Mouse (Mus musculus) liver, embryonic 14.5 days (tissue): Measurements from ENCODE around the gene Gm38392. TPM values are rescaled to one million over a fixed set of nuclear protein-coding genes. Genes with fewer than 3 reads are reported as not detected.

Experiments used
- ATAC-seq: fragments of 200-750 bp; cut with Nextera tagmentation; 2 replicates; pipeline ENCODE4 v1.8.0; 2017; ENCODE audit warnings: moderate number of reproducible peaks, mild to moderate bottlenecking, moderate library complexity; ENCODE audit not compliant: insufficient read depth
- DNase-seq, 3 experiments: peaks; one replicate each; pipeline ENCODE4 v3.0.0-alpha.2; 2012 to 2013; ENCODE audit warnings: low read depth in 3 of 3, low spot score in 3 of 3
- H3K27ac ChIP-seq: fragments of 300-500 bp; sonication (generic); 2 replicates; pipeline ENCODE4 v1.5.1; 2014; ENCODE audit warnings: moderate library complexity, mild to moderate bottlenecking, control low read depth, inconsistent platforms
- H3K27me3 ChIP-seq: fragments of 300-500 bp; sonication (generic); 2 replicates; pipeline ENCODE4 v1.6.1; 2014; ENCODE audit warnings: mild to moderate bottlenecking, low read length, moderate library complexity; ENCODE audit not compliant: control insufficient read depth, insufficient read depth
- H3K36me3 ChIP-seq: fragments of 300-500 bp; sonication (generic); replicated peaks from 2 replicates; pipeline ENCODE4 v1.6.1; 2014; ENCODE audit warnings: low read depth; ENCODE audit not compliant: control insufficient read depth, insufficient read depth
- H3K4me1 ChIP-seq, 2 experiments: fragments of 200-500 bp in 1 of 2; fragments of 300-500 bp in 1 of 2; sonication (generic) in 1 of 2; replicated peaks; 2 replicates each; pipeline ENCODE4 v1.6.1; 2012 to 2014; ENCODE audit warnings: antibody characterized with exemption in 1 of 2, inconsistent platforms in 1 of 2, low read length in 1 of 2; ENCODE audit not compliant: control insufficient read depth in 2 of 2, insufficient read depth in 2 of 2
- H3K4me2 ChIP-seq: fragments of 300-500 bp; sonication (generic); 2 replicates; pipeline ENCODE4 v1.6.1; 2014; ENCODE audit warnings: low read depth, mild to moderate bottlenecking, control low read depth, moderate library complexity
- H3K4me3 ChIP-seq, 2 experiments: fragments of 200-500 bp in 1 of 2; fragments of 300-500 bp in 1 of 2; sonication (generic) in 1 of 2; 2 replicates each; pipeline ENCODE4 v1.5.1; 2012 to 2014; ENCODE audit warnings: low read depth in 2 of 2, low read length in 2 of 2, mild to moderate bottlenecking in 2 of 2, control low read depth in 1 of 2, inconsistent platforms in 1 of 2, moderate library complexity in 1 of 2; ENCODE audit not compliant: insufficient read depth in 1 of 2
- H3K9ac ChIP-seq: fragments of 300-500 bp; sonication (generic); replicated peaks from 2 replicates; pipeline ENCODE4 v1.6.1; 2014; ENCODE audit warnings: mild to moderate bottlenecking, control low read depth, moderate library complexity
- H3K9me3 ChIP-seq: fragments of 300-500 bp; sonication (generic); 2 replicates; pipeline ENCODE4 v1.6.1; 2016; ENCODE audit warnings: low read length, mixed read lengths; ENCODE audit not compliant: control insufficient read depth
- CTCF ChIP-seq: IDR thresholded peaks from 2 replicates; pipeline ENCODE4 v1.5.1; 2016; ENCODE audit warnings: antibody characterized with exemption, low read depth, control low read depth
- EP300 ChIP-seq: IDR thresholded peaks from 2 replicates; pipeline ENCODE4 v1.6.1; 2016; ENCODE audit warnings: antibody characterized with exemption, low read depth
- WGBS: fragments of 180-500 bp; shearing (Covaris S2); extraction: QIAGEN DNeasy Blood & Tissue Kit; methylation state at CpG from one replicate; pipeline ENCODE4 v1.1.7; 2014; ENCODE audit not compliant: insufficient replicate concordance; 5-methylcytosine and 5-hydroxymethylcytosine counted together
- polyA plus RNA-seq, 2 experiments: library from polyadenylated mRNA; depleted of rRNA in 1 of 2; stranded (reverse) in 1 of 2; unstranded in 1 of 2; fragments of >200 nt; fragmentation: Nextera tagmentation in 1 of 2; extraction: Ambion mirVana in 1 of 2; gene quantifications; 2 replicates each; pipeline versions ENCODE4 v1.2.1 to v1.2.3; 2012 to 2014

Gm38392 gene
- polyA plus RNA-seq, 2 experiments = not detected

- ATAC-seq = no peak
These were observed 39.3 kb downstream of the Gm38392 start for GRCm38 (mm10) chr3:88247666-88248065.

GRCm38 (mm10) chr3:88245811-88246210, 41.2 kb downstream of the Gm38392 start:
- Histone ChIP-seq H3K4me3 (no peak overlapping the region), H3K27ac (no peak overlapping the region), H3K4me1 (no peaks in the 10 kb centered on the region), H3K4me2 (no peak overlapping the region), H3K9me3 (no peaks in the 10 kb centered on the region), H3K9ac (no peak overlapping the region), H3K27me3 (peaks cover 17% of the 10 kb centered on the region), H3K36me3 (no peaks in the 10 kb centered on the region)
- WGBS = 9% methylated on average over 13 of the region's 13 CpGs
- DNase-seq (peak; percentile 35 to 39 (median 35)), ATAC-seq (no peak)
- TF ChIP-seq EP300 (no peak), CTCF (peak; percentile 97)

More at GRCm38 (mm10) chr3:88247666-88248065, 39.3 kb downstream of the Gm38392 start:
- no peak overlapping the region for H3K4me3 ChIP-seq
- no peaks in the 10 kb centered on the region; the same call in 1 of the 2 replicates for H3K27me3 ChIP-seq
- no peaks in the 10 kb centered on the region for H3K4me1 ChIP-seq
- no peak overlapping the region for H3K9ac ChIP-seq
- no peaks in the 10 kb centered on the region for H3K36me3 ChIP-seq
- 60% methylated on average over 9 of the region's 9 CpGs for WGBS
- no peak for DNase-seq
- H3K27ac ChIP-seq = no peak overlapping the region
- H3K9me3 ChIP-seq = no peaks in the 10 kb centered on the region
- TF ChIP-seq CTCF (no peak), EP300 (no peak)
- H3K4me2 ChIP-seq = no peak overlapping the region

- DNase-seq = peak in 1 of 3 experiments; percentile 28
- H3K4me3 ChIP-seq = no peak overlapping the region
- peak; percentile 91 for TF ChIP-seq CTCF
- no peak for TF ChIP-seq EP300
- no peak overlapping the region for H3K4me2 ChIP-seq
- H3K36me3 ChIP-seq = no peaks in the 10 kb centered on the region
- H3K9ac ChIP-seq = no peak overlapping the region
- no peak for ATAC-seq
- 15% methylated on average over 2 of the region's 2 CpGs for WGBS
- no peaks in the 10 kb centered on the region for H3K9me3 ChIP-seq
- no peaks in the 10 kb centered on the region for H3K4me1 ChIP-seq
- H3K27ac ChIP-seq = no peak overlapping the region
- H3K27me3 ChIP-seq = peaks cover 35% of the 10 kb centered on the region
These were observed 42.9 kb downstream of the Gm38392 start for GRCm38 (mm10) chr3:88244071-88244470.

GRCm38 (mm10) chr3:88242531-88242930, 44.5 kb downstream of the Gm38392 start:
- TF ChIP-seq EP300 (no peak), CTCF (peak; percentile 89)
- Histone ChIP-seq H3K9me3 (no peaks in the 10 kb centered on the region), H3K4me2 (no peak overlapping the region), H3K27ac (no peak overlapping the region), H3K4me3 (no peak overlapping the region), H3K27me3 (peaks cover 43% of the 10 kb centered on the region), H3K36me3 (no peaks in the 10 kb centered on the region), H3K4me1 (no peaks in the 10 kb centered on the region), H3K9ac (no peak overlapping the region)
- 2% methylated on average over 13 of the region's 13 CpGs for WGBS
- DNase-seq = peak; percentile 28 to 40 (median 29)
- no peak for ATAC-seq

GRCm38 (mm10) chr3:88241045-88241786, 45.8 kb downstream of the Gm38392 start:
- no peaks in the 10 kb centered on the region for H3K4me1 ChIP-seq
- no peak overlapping the region for H3K9ac ChIP-seq
- WGBS = 4% methylated on average over 48 of the region's 48 CpGs
- peaks cover 46% of the 10 kb centered on the region for H3K27me3 ChIP-seq
- ATAC-seq = no peak
- no peak for DNase-seq
- no peak overlapping the region for H3K27ac ChIP-seq
- no peak for TF ChIP-seq EP300
- H3K4me3 ChIP-seq = no peak overlapping the region
- no peak overlapping the region for H3K4me2 ChIP-seq
- no peaks in the 10 kb centered on the region for H3K36me3 ChIP-seq
- no peaks in the 10 kb centered on the region for H3K9me3 ChIP-seq
